Mouse (Mus musculus) small intestine, adult 2 months (tissue): Measurements from ENCODE around the gene Paxbp1.

Experiments used
- CTCF ChIP-seq: fragments of 200-500 bp; IDR thresholded peaks from 2 replicates; pipeline ENCODE4 v1.5.1; 2012; ENCODE audit warnings: low read depth, mild to moderate bottlenecking, control low read depth, inconsistent platforms, low read length, moderate library complexity, mixed read lengths; ENCODE audit not compliant: insufficient replicate concordance, insufficient read length; ENCODE audit errors: extremely low read depth
- POLR2A ChIP-seq: fragments of 200-500 bp; IDR thresholded peaks from 2 replicates; pipeline ENCODE4 v1.6.1; 2012; ENCODE audit warnings: low read depth, mild to moderate bottlenecking, control low read depth, inconsistent platforms, low read length, moderate library complexity

GRCm38 (mm10) chr16:91001098-91001497 lies 43.2 kb downstream of the Paxbp1 start:
- TF ChIP-seq CTCF, result no peak
- no peak for TF ChIP-seq POLR2A
